Mouse (Mus musculus): ENCODE results near the gene Lelp1.

Gene Lelp1

GRCm38 (mm10) chr3:92142644-92143043, at the start of gene Lelp1:
TSS of gene Lelp1 (minus strand) at chr3:92142744.
- in situ Hi-C loops (cut with MboI): no loop called here

- in situ Hi-C loops (cut with MboI): no loop called here
These were observed 34.3 kb upstream of the Lelp1 start for GRCm38 (mm10) chr3:92176880-92177279.

- in situ Hi-C loops (cut with MboI): no loop called here
These were observed 27.3 kb upstream of the Lelp1 start for GRCm38 (mm10) chr3:92169847-92170246.

GRCm38 (mm10) chr3:92153322-92153721, 10.8 kb upstream of the Lelp1 start:
- in situ Hi-C loops (cut with MboI): no loop called here

GRCm38 (mm10) chr3:92150631-92151277, 8.2 kb upstream of the Lelp1 start:
- in situ Hi-C loops (cut with MboI): no loop called here

- in situ Hi-C loops (cut with MboI): no loop called here
These were observed 5.4 kb upstream of the Lelp1 start for GRCm38 (mm10) chr3:92147913-92148312.

- in situ Hi-C loops (cut with MboI): no loop called here
These were observed 4.9 kb upstream of the Lelp1 start for GRCm38 (mm10) chr3:92147420-92147819.

GRCm38 (mm10) chr3:92123847-92124246, 18.7 kb downstream of the Lelp1 start, which contains the start of gene Prr9:
TSS of gene Prr9 (minus strand) at chr3:92123947.
- in situ Hi-C loops (cut with MboI): no loop called here

GRCm38 (mm10) chr3:92120902-92121301, 21.6 kb downstream of the Lelp1 start:
- in situ Hi-C loops (cut with MboI): no loop called here

GRCm38 (mm10) chr3:92117930-92118329, 24.6 kb downstream of the Lelp1 start:
- in situ Hi-C loops (cut with MboI): no loop called here

- in situ Hi-C loops (cut with MboI): no loop called here
These were observed 31.0 kb downstream of the Lelp1 start for GRCm38 (mm10) chr3:92111526-92111925.

GRCm38 (mm10) chr3:92110790-92111189, 31.8 kb downstream of the Lelp1 start:
- in situ Hi-C loops (cut with MboI): no loop called here

GRCm38 (mm10) chr3:92106582-92106981, 36.0 kb downstream of the Lelp1 start:
- in situ Hi-C loops (cut with MboI): no loop called here

Measured in mature B cell (primary cell).